Mouse (Mus musculus): ENCODE data around the gene Gm16181. TPM values are rescaled to one million over a fixed set of nuclear protein-coding genes. Genes with fewer than 3 reads are reported as not detected.

Gm16181 gene
- total RNA-seq, 2 experiments from 2014 or later = 0.71 TPM; not detected in 1

DNA sequence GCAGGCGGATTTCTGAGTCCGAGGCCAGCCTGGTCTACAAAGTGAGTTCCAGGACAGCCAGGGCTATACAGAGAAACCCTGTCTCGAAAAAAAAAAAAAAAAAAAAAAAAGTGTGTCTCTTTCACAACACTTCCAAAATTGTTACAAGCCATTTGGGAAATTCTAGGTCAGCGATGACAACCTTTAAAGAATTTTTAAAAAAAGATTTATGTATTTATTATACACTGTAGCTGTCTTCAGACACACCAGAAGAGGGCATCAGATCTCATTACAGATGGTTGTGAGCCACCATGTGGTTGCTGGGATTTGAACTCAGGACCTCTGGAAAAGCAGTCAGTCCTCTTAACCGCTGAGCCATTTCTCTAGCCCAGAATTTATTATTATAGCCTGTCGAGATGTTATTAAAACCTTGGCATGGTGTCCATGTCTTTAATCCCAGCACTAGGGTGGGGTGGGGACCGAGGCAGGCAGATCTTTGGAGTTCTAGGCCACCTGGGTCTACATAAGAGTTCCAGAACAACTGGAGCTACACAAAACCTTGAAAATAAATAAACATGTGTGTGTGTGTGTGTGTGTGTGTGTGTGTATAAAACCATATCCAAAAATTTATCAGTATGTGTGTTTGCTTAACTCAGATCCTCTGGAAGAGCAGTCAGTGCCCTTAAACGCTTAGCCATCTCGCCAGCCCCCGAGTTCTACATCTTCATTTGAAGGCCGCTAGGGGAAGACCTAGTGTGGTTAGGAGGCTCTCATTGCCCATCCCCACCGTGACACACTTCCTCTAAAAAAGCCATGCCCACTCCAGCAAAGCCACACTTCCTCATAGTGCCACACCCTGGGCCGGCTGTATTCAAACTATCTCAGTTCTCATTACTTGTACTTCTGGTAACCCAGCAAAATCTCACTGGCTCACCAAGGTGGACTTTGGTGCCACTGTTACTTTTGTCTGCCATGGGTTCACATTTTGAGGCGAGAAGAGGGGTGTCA lies 38.2 kb downstream of the Gm16181 start:
- peak; percentile 48 to 50 for DNase-seq
- intact Hi-C loops (cut with DNase I) = loop anchor here (1.0 to 5.0 kb wide), 2 partner anchors 16 to 44 kb away; no protein-coding TSS in a partner anchor

DNA sequence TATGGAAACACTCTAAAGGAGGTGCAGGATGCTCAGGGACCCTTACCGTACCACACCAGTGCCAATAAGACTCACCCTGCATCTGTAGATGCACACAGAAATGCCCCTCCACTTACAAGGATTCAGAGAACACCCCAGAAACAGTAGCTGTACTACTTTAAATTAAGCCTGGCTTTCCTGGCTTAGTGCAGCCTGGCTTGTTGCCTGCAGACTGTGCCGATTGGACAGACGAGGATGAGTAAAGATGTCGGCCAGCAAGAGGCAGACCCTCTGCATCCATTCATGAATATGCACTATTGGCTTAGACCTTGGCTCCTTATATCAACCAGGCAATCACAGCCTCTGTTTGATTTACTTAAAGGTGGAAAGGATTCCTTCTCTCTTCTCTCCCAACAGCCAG lies 39.0 kb downstream of the Gm16181 start:
- intact Hi-C loops (cut with DNase I) = loop anchor here (5.0 kb wide), 1 partner anchor 43 kb away; no protein-coding TSS in a partner anchor
- no peak for DNase-seq

- DNase-seq = no peak
- intact Hi-C loops (cut with DNase I) = no loop called here
These were observed 41.0 kb downstream of the Gm16181 start for GRCm38 (mm10) chr17:35261651-35262050.

DNA sequence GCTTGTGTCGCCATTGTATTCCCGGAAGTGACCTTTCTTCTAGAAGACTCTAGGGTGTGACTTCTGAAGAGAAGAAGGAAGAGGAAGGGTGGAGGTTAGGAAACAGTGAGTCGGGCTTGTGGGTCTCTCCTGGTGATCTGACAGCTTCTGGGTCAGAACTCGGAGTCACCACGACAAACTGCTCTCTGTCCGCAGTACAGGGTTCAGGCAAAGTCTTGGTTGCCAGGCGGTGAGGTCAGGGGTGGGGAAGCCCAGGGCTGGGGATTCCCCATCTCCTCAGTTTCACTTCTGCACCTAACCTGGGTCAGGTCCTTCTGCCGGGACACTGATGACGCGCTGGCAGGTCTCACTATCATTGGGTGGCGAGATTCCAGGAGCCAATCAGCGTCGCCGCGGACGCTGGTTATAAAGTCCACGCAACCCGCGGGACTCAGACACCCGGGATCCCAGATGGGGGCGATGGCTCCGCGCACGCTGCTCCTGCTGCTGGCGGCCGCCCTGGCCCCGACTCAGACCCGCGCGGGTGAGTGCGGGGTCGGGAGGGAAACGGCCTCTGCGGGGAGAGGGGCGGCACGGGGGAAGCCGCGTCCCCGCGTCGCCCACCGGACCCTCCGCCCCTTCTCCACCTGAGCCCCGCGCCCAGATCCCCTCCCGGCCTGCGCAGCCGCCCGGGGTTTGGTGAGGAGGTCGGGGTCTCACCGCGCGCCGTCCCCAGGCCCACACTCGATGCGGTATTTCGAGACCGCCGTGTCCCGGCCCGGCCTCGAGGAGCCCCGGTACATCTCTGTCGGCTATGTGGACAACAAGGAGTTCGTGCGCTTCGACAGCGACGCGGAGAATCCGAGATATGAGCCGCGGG lies 42.3 kb downstream of the Gm16181 start, which contains the start of gene H2-D1:
TSS of gene H2-D1 (plus strand) at position 67 of the 859 bp plus-strand sequence.
- intact Hi-C loops (cut with DNase I) = no loop called here
- peak; percentile 98 to 100 for DNase-seq

- peak in 1 of 2 experiments; percentile 35 for DNase-seq
- intact Hi-C loops (cut with DNase I) = no loop called here
These were observed 42.9 kb downstream of the Gm16181 start for GRCm38 (mm10) chr17:35263523-35263883.

DNA sequence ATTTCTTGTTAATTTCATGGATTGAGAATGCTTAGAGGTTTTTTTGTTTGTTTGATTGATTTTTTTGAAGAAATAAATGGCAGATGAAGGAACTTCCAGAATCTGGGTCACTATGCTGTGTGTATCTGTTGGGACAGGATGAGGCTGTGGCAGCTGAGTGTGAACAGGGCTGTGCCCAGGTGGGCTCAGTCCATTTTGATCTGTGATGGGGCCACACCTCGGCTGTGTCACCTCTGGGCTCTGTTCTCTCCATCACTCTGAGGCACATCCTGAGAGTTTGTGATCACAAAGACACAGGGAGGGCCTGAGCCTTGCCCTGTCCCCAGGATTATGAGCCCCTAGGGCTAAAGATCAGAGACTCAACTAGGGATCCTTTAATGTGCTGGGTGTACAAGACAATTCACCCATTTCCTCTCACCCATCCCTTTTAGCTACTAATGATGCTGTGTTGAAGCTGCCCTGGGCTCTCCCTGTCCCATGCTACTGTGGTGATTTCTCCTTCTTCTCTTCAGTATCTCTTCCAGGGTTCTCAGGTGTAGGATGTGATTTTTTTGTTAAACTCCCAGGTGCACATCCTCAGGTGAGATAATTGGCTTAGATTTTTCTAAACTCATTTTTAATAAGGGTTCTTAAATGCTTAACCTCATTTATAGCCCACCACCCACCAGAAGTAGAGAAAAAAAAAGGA lies 46.9 kb downstream of the Gm16181 start:
- intact Hi-C loops (cut with DNase I) = no loop called here
- no peak for DNase-seq

GRCm38 (mm10) chr17:35269653-35270347 lies 49.2 kb downstream of the Gm16181 start:
- intact Hi-C loops (cut with DNase I) = no loop called here
- DNase-seq = peak; percentile 43 to 69

DNA sequence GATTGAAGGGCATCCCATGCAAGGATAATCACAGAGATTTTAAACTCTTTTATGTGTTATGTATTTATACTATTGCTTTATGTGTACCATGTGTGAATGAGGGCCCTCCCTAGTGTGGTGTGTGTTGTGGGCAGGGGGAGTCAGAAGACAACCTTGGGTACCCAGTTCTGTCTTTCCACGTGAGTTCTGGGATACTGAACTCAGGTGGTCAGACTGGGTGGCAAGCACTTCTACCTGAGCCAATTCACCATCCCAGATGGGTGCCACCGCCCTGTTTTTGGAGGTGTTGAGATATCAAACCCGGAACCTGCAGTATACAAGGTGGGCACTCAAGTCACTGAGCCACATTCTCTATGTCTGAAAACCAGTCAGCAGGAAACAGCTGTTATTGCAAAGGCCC lies 51.6 kb downstream of the Gm16181 start:
- intact Hi-C loops (cut with DNase I) = no loop called here
- DNase-seq = no peak

Small RNA genes lying within 50 kb of the gene (microRNA-seq; reads per million reads assigned to microRNA genes)
- gene Mir6973a = 0 reads per million in 2 experiments
- gene Mir6974 = 0 to 0.24 reads per million in 2 experiments
- gene Mir6975 = 0.54 to 1.4 reads per million in 2 experiments
- gene Mir8094 = 0 reads per million in 2 experiments

Other genes with a start within 250 kb of the Gm16181 start
- 1 to 10 TPM; 2.3 to 3.3 TPM for gene Hspa1a, start 248.7 kb upstream of the Gm16181 start, total RNA-seq (2021)
- gene Hspa1l, start 248.1 kb upstream of the Gm16181 start, total RNA-seq (2021) = 1 to 10 TPM; 2.7 to 4.7 TPM
- 10 to 100 TPM; 19.2 to 25.0 TPM for gene Lsm2, start 239.0 kb upstream of the Gm16181 start, total RNA-seq (2021)
- 10 to 100 TPM; 24.5 to 26.0 TPM for gene Vars, start 219.8 kb upstream of the Gm16181 start, total RNA-seq (2021)
- gene Vwa7, start 204.3 kb upstream of the Gm16181 start, total RNA-seq (2021) = 1 to 10 TPM; 5.3 to 5.9 TPM
- gene Sapcd1, start 192.8 kb upstream of the Gm16181 start, total RNA-seq (2021) = under 1 TPM; 0.34 to 0.48 TPM
- gene Msh5, start 174.1 kb upstream of the Gm16181 start, total RNA-seq (2021) = 1 to 10 TPM; 1.6 to 2.0 TPM
- 10 to 100 TPM; 61.6 to 72.9 TPM for gene Clic1, start 170.9 kb upstream of the Gm16181 start, total RNA-seq (2021)
- 10 to 100 TPM; 49.3 to 50.0 TPM for gene Ddah2, start 161.8 kb upstream of the Gm16181 start, total RNA-seq (2021)
- gene Ly6g6c, start 155.4 kb upstream of the Gm16181 start, total RNA-seq (2021) = not detected
- under 1 TPM; 0.61 to 0.74 TPM for gene Mpig6b, start 154.7 kb upstream of the Gm16181 start, total RNA-seq (2021)
- gene Ly6g6e, start 143.9 kb upstream of the Gm16181 start, total RNA-seq (2021) = not detected
- 1 to 10 TPM in 1 of 2 experiments, under 1 TPM in 1; 0.67 to 3.3 TPM for gene Ly6g6d, start 142.8 kb upstream of the Gm16181 start, total RNA-seq (2021)
- not detected for gene Ly6g6f, start 135.2 kb upstream of the Gm16181 start, total RNA-seq (2021)
- 10 to 100 TPM; 53.7 to 56.7 TPM for gene Abhd16a, start 131.6 kb upstream of the Gm16181 start, total RNA-seq (2021)
- not detected for gene Ly6g5c, start 112.6 kb upstream of the Gm16181 start, total RNA-seq (2021)
- under 1 TPM in 1 of 2 experiments, not detected in 1; 0.41 TPM for gene Ly6g5b, start 105.4 kb upstream of the Gm16181 start, total RNA-seq (2021)
- 1 to 10 TPM; 7.0 to 7.7 TPM for gene Gpank1, start 99.4 kb upstream of the Gm16181 start, total RNA-seq (2021)
- gene Csnk2b, start 98.8 kb upstream of the Gm16181 start, total RNA-seq (2021) = 100 to 1,000 TPM; 172 to 176 TPM
- 10 to 100 TPM; 28.0 to 29.6 TPM for gene D17H6S53E, start 94.5 kb upstream of the Gm16181 start, total RNA-seq (2021)
- not detected for gene Apom, start 88.8 kb upstream of the Gm16181 start, total RNA-seq (2021)
- 100 to 1,000 TPM; 237 to 245 TPM for gene Bag6, start 85.7 kb upstream of the Gm16181 start, total RNA-seq (2021)
- 100 to 1,000 TPM; 148 to 174 TPM for gene Prrc2a, start 55.9 kb upstream of the Gm16181 start, total RNA-seq (2021)
- 1 to 10 TPM; 1.4 to 2.8 TPM for gene Aif1, start 44.8 kb upstream of the Gm16181 start, total RNA-seq (2021)
- 1 to 10 TPM; 3.8 to 4.0 TPM for gene Lst1, start 32.4 kb upstream of the Gm16181 start, total RNA-seq (2021)
- 1 to 10 TPM; 1.2 to 3.8 TPM for gene Ltb, start 26.4 kb upstream of the Gm16181 start, total RNA-seq (2021)
- under 1 TPM; 0.29 to 0.39 TPM for gene Tnf, start 18.8 kb upstream of the Gm16181 start, total RNA-seq (2021)
- under 1 TPM in 1 of 2 experiments, not detected in 1; 0.20 TPM for gene Lta, start 15.5 kb upstream of the Gm16181 start, total RNA-seq (2021)
- 1 to 10 TPM; 4.1 to 4.4 TPM for gene Atp6v1g2, start 12.8 kb downstream of the Gm16181 start, total RNA-seq (2021)
- gene Nfkbil1, start 15.0 kb downstream of the Gm16181 start, total RNA-seq (2021) = 10 to 100 TPM in 1 of 2 experiments, 1 to 10 TPM in 1; 8.4 to 10.4 TPM
- 100 to 1,000 TPM; 107 to 118 TPM for gene Ddx39b, start 20.9 kb downstream of the Gm16181 start, total RNA-seq (2021)
- gene H2-D1, start 41.9 kb downstream of the Gm16181 start, total RNA-seq (2021) = 10 to 100 TPM; 77.3 to 77.5 TPM
- gene H2-Q1, start 99.6 kb downstream of the Gm16181 start, total RNA-seq (2021) = 1 to 10 TPM in 1 of 2 experiments, under 1 TPM in 1; 0.57 to 1.2 TPM
- 1 to 10 TPM; 1.1 to 3.7 TPM for gene H2-Q2, start 121.4 kb downstream of the Gm16181 start, total RNA-seq (2021)
- gene H2-Q4, start 158.8 kb downstream of the Gm16181 start, total RNA-seq (2021) = 1 to 10 TPM; 9.2 to 9.8 TPM
- gene H2-Q6, start 204.0 kb downstream of the Gm16181 start, total RNA-seq (2021) = under 1 TPM; 0.31 to 0.80 TPM
- 1 to 10 TPM; 1.3 to 1.9 TPM for gene H2-Q7, start 218.3 kb downstream of the Gm16181 start, total RNA-seq (2021)
- under 1 TPM; 0.12 to 0.20 TPM for gene H2-Q10, start 249.3 kb downstream of the Gm16181 start, total RNA-seq (2021)

Measured in heart, postnatal 14 days (tissue).